Mouse (Mus musculus): Measurements from ENCODE around the gene Esrrg.

Esrrg gene

DNA sequence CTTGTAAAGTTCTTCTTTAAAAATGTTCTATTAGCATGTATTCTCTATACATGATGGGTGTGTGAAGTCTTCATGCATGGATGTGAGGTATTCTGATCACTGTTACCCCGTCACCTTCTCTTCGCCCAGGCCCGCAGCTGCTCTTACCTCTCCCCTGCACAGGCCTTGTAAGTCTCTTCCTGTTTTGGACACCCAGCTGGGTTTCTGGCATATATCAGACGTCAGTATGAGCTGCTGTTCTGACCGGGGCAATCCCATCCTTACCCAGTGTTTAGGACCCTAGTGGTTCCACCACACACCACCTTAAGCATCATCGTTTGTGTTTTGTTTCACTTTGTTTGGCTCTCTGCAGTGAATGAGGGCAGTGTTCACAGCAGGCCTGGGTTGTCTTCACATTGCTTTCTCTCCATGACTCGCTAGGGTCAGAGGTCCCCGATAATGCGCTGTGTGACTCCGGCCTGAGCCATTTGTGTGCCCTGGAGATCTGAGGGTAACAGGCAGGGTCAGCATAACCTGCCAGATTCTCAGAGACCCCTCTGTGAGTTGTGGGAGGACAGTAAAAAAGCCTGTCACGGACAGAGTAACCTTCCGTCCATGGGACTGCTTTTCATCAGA, 471.8 kb downstream of the Esrrg start:
- no peak for DNase-seq (ENCODE audit: low spot score)

DNA sequence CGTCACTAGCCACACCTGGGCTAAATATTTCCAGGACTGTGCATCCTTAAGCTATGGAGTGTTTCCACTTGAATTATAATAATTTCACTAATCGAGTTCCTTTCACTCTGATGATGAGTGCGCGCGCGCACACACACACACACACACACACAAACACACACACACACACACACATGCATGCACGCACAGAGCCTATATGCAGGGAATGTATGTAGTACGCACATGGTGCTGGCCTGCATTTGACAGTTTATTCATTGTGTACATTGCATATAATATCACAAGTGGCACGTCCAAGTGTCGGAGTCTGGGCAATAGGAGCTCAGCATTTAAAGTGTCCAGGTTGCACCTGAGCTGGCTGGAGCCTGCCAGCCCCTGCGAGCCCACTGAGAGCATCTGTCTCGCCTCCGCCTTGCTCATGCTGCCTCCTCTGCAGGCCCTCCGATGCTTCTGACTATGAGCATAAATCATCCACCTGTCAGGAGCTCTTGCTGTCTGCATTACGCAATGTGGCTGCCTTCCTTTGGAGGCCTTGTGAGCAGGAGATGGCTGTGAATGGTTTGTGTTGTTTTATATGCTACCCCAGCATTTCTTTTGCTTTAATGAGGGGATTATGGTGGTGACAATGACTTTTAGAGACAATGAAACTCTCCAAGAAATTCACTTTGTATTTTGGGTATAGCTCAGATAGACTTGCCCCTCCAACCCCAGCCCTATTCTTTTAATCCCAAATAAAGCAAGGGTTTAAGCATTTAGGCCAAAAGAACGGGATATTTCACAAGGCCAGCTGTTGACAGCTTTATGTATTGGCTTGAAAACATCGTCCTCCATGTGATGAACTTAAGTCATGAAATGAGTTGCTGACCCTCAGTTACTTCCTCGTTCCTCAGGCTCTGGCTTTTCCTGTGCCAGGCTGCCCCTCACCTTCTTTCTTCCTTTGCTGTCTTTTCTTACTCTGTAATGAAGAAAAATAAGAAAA, 474.4 kb downstream of the Esrrg start:
- no peak for DNase-seq (ENCODE audit: low spot score)

DNA sequence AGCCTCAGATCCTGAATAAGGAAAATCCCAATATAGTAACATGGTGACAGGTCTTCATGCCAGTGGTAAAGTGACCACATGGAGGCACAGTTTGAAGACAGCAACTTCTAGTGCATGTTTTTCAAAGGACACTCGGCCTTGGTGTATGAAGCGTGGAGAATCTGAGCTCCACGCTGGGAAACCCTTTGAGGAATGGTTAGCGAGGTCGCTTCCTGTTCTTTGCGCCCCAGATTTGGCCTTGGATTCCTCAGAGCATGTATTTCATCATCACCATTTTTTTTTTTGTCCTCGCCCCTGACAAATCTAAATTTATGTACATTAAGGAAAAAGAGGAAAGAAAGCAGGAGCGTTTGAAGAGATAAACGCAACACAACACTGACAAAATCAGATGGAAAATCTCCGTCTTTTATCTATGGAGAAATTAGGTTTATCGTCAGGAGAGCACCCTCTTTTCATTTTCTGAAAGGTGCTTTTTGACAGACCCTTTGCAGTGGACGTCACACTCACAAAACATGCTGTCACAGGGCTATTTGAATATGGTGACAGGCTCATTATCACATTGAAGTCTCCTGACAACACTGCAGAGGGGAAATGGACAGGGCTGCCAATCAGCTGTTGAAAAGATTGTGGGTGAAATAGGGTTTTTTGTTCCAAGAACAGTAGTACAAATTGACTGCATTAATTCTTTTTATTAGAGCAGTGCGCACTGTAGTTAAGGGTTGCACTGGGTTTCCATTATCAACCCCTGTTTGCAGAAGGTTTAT, 476.7 kb downstream of the Esrrg start:
- DNase-seq (ENCODE audit: low spot score) = no peak

DNA sequence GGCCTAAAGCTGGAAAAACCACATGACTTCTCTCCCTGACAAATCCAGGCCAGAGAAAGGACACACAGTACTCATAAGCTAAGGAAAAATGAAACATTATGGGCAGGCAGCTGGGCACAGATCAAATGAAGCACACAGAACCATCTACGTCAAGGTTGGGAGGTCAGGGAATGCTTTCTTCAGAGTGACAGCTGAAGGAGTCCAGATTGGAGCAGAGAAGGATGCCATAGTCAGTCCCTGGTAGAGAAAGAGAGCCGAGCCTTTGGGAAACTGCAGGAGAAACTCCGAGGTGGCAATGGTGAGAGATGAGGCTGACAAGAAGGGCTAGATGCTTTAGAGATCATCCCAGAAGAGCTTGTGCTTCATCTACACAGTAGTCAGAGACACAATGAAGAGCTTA, 485.1 kb downstream of the Esrrg start:
- no peak for DNase-seq (ENCODE audit: low spot score)

DNA sequence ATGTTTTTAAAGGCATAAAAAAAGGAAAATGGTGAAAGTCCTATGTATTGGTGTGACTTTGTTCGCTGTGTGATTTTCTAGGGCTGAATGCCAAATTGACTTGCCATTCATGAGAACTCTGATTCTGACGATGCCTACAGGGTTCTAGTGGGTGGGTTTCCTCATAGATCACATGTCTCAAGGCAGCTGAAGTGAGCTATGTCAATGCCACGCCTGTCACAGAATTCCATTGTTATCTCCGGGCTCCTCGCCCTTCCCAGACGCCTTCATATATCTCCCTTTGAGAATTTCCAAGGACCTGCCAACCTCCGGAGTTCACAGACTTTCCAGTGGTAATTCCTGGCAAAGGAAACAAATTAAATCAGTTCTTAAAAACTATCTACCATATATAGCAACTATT, 493.2 kb downstream of the Esrrg start:
- no peak for DNase-seq (ENCODE audit: low spot score)

DNA sequence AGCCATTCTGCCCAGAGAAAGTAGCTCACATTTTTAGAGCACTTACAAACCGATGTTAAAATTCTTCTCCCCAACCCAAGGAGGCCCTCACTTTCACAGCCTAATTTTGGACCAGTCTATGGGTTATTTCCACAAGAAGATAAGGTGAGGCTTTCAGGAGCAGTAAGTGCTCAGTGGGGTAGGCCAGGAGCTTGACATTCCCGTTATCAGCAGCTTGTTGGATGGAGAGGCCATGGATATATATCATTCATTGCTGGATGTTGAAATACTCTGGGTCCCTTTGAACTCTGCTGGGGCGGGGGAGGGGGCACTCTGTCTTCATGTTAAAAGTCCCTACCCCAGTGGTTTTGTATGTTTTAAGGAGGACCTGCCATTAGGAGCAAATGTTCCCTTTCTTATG, 494.6 kb downstream of the Esrrg start:
- DNase-seq (ENCODE audit: low spot score) = no peak

DNA sequence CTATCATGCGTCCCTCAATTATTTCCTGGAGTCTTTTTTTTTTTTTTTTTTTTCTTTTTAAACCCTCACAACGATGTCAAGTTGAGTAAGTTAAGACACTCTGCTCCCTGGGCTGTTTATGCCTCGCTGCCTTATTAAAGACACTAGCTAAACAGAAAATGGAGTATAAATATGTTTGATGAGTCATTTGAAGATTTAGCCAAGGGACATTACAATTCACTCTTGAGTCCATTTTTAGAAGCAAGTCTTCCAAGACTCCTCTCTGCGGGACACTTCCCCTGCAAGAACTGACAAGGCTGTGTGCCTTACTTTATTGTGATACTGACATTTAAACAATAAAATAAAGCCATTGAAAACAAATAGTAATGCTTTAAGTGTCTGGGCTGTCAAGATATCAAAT, 496.9 kb downstream of the Esrrg start:
- DNase-seq (ENCODE audit: low spot score) = no peak

DNA sequence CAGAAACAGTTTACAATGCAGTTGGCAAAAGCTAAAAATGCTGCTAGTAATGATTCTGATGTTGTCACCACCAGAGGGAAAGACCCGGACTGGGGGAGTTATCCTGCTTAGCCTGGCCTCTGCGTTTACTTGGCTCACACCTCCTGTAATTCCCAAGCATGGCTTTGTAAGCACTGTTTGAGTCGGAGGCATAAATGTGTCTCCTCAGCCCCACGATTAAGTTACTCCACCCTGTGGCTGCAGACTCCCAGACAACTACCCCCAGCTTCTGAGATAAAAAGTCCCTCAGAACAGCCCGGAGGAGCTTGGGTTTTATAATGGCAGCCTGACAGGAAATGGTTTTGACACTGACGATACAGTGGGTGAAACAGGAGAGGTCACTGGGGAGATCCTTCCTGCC, 499.4 kb downstream of the Esrrg start:
- DNase-seq (ENCODE audit: low spot score) = no peak

DNA sequence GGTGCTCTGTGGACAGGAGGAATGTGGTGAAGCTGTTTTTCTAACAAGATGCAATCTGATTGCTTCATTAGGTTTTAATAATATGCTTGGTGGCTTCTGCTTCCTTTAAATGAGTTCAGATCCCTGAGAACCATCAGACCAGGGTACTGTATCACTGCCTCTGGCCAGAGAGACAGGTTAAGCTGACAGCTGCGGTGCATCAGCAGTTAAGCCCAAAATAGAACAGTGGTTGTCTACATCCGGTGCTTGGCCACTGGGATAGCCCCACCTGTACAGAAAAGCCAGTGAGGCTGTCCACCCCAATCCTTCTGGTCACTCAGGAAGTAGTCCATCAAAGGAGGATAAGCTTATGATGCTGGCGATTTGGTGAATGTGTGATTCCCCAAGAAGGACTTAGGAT, 503.0 kb downstream of the Esrrg start:
- no peak for DNase-seq (ENCODE audit: low spot score)

DNA sequence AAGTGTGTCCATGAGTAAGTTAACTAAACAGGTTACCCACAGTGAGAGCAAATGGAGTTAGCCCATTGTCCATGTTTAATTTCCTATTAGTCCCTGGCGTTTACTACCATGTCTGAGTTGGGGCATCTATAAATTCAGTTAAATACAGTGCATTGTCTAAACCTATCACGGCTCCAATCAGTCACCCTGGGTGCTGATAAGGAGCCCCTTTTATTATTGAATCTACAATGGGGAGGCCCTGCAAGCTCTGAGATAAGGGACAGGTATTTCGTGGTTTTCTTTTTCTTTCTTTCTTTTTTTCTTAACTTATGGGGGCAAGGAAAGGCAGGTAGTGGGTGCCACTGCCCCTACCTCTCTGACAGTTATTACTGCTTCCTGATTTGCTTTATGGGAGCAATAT, 504.6 kb downstream of the Esrrg start:
- no peak for DNase-seq (ENCODE audit: low spot score)

DNA sequence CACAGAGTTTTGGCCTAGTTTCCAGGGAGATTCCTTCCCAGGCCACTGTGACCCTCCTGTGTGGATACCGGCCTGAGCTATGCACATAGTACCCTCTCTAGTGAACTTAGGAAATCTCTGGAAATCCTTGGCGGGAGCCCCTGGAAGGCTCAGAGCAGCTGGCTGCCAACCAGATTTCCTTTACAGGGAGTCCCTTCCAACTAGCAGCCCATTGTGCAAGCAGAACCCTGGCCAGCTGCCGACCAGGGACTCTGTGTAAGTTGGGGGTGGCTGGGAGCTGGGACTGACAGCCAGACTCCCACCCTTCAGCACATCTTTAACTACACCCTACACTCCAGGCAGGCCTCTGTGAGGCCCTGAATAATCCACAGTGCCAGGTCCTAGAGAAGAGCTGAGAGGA, 509.5 kb downstream of the Esrrg start:
- no peak for DNase-seq (ENCODE audit: low spot score)

DNA sequence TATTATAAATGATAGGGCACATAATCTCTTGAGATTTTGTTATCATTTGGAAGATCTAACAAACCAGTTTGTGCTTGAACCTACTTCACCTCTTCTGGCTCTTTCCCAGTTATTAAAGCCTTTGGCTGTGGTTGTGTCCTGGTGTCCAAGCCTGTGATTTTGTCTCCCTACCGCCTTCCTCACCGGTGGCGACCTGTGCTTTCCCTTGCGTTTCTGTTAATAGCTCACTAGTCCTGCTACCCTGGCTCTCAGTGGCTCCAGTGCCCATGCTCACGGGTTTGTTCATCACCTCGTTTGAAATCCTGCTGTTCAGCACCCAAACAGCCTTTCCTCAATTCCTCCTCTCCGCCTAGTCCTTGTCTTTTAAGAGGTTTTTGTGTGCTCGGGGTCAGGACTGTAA, 511.2 kb downstream of the Esrrg start:
- no peak for DNase-seq (ENCODE audit: low spot score)

DNA sequence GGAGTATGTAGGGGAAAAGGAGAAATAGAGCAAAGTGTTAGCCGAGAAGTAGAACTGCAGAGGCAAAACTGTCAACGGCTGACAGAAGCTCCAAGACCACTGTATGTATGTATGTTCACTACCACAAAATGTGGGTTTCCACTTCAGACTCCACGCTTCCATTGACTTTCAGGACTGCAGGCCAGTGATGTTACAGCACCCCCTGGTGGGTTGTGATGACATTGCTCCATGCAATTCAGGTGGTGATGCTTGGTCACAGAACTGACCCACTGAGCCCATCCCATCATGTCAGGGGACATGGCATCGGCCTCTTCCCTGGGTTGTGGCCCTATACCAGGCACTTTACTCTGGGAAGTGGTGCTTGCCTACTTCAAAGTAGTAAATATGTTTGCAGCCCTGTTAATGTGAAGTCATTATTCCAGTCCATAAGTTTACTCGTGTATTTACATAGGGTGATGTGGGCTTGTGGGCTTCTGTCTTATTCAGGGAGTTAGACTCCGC, 517.0 kb downstream of the Esrrg start:
- DNase-seq (ENCODE audit: low spot score) = no peak

DNA sequence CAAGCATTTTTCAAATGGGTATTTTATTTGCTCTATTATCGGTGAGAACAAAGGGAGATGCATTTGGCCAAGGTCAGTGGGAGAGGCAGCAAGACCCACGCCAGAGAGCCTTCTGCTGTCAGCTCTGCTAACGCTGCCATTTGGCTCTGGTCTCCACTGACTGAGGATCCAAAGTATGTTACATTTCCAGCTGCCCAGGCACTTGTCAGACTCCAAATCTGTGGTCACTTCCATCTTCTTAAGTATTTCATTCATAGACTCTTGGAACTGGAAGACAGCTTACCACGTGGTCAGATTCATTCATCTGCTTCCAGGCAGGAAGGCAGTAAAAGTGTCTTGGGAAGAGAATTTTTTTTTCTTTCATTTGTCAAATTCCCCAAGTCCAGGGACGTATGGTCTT, 527.5 kb downstream of the Esrrg start:
- DNase-seq (ENCODE audit: low spot score) = no peak

DNA sequence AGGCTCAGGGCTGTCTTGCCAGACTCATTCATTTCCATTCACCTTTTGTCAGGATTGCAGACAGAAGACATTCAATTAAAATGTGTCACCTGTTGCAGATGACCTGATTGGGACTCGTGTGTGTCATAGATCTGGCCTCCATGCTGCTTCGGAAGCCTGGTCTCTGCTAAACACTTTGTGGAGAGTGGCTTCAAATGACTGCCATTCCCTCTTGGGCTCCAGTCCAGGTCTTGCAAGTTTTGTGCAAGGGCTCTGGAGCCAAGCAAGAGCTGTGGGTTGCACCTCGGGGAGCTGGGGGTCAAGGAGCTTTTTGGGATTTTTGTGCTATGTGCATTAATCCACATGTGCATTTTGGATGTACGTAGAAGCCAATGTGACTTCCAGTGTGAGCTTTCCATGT, 530.9 kb downstream of the Esrrg start:
- no peak for DNase-seq (ENCODE audit: low spot score)

DNA sequence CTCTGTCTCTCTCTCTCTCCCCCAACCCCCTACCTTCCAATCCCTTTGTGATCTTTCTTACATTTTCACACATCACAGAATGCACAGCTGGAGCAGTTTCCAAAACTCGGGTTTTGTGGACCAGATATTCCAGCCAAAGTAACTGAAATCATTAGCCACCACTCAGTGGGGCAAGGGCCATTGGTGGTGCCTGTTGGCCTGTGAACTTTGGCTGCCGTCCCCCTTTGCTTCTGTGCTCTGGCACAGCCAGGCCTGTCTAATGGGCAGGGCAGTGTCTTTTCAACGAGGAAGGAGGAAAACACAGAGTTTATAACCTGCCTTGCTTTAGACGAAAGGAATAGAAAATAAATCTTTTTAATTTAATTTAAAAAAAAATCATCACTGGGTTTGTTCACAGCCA, 531.6 kb downstream of the Esrrg start:
- DNase-seq (ENCODE audit: low spot score) = no peak

DNA sequence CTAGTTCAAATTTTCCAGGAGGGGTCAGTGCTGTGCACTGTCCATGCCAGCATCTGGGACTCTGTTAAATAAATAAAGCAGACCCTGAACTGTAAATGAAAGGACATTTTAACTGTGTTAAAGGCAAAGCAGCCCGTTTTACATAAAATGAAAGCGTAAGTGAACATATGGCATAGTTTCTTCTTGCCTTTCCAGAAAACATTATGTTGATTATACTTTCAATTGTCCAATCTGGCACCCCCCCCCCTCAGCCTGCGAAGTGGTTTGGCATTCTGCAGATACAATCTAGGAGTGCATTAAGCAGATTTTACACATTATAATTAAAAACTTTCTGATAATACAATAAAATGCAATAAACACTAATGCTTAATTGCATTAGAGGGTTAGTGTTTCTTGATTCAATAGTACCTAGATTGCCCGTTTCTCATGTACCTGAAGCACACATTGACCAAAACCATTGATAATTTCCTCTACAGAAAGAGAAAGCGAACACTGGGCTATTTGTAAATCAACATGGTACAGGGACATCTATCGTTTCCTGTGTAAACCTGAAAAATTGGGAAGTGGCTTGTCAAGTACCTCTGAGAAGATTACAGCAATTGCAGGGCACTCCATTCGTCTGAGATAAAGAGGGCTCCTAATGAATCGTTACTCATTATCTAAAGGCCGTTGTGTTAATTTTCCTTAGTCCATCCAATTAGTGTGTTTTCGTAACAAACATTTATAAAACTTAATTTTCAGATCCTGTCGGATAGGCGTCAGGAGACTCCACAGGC, 539.0 kb downstream of the Esrrg start:
- no peak for DNase-seq (ENCODE audit: low spot score)

DNA sequence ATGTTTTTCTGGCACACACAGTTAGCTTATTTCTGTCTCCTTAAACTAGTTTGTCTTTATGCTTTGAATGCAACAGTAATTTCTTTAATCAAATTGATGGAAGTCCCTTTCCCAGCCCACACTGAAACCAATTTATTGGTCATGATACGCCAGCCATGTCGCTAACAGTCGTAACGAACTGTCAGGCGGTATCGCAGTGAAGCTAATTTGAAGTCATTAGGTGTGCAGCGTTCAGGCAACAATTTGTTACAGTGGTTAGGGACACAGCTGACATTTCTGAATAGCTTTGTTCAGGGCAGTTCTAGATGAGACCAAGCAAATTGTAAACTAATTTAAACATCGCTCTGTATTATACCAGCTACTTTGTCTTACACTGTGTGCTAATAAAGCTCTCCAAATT, 542.5 kb downstream of the Esrrg start:
- DNase-seq (ENCODE audit: low spot score) = no peak

DNA sequence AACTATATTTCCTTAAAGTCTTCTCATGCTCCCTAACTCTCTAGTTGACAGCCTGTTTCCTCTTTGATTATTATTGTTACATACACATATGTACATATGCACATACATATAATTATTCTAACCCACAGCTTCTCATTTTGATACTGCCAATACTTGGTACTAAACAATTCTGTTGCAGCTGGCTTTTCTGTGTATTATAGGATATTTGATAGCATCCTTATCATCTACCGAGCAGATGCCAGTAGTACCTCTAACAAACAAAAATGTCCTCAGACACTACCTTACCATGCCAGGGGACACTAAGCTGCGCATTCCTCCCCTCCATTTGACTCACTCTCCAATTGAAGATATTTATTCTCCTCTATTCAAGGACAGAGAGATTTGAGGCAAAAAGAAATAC, 543.4 kb downstream of the Esrrg start:
- no peak for DNase-seq (ENCODE audit: low spot score)

DNA sequence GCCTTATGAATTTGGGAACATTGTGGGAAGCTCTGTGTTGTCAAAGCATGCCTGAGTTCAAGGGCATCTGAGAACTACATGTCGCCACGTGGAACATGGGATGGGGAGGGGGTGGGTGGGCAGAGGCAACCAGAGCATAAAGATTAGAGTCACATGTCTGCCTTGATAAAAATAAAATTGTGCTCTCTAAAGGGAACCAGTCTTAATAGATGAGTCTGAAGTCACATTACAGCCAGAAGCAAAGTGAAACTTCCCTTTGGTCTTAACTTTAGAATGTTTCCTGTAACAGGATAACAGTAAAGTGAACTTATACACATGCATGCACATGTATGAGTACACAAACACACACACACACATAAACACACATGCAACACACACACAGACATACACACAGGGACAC, 545.1 kb downstream of the Esrrg start:
- DNase-seq (ENCODE audit: low spot score) = no peak

DNA sequence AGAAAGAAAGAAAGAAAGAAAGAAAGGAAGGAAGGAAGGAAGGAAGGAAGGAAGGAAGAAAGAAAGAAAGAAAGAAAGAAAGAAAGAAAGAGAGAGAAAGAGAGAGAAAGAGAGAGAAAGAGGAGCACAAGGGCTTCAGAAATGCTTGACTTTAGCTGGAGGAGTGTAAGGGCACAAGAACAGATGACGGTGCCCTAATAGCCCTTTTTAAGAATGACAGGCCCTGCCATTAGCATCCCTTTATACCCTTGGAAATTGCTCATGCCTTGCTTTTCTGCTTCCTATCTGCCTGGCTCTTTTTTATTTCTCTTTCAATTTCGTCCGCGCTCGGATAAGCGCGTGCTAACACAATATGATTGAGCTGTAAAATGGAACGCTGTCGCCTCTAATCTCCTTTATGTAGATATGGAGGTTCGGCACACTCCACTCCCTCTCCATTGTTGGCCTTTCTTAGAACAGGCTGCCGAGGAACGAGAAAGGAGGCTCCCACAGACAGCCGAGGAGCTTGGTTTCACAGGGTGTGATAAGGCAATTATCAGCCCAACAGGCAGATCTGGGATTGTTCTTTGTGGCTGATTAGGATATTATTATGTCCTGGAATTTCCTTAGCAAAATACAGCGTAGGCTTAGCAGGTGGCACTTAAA, 546.0 kb downstream of the Esrrg start:
- DNase-seq (ENCODE audit: low spot score) = no peak

All from spleen, adult 12 weeks (tissue).